In the genomic region with DNA sequence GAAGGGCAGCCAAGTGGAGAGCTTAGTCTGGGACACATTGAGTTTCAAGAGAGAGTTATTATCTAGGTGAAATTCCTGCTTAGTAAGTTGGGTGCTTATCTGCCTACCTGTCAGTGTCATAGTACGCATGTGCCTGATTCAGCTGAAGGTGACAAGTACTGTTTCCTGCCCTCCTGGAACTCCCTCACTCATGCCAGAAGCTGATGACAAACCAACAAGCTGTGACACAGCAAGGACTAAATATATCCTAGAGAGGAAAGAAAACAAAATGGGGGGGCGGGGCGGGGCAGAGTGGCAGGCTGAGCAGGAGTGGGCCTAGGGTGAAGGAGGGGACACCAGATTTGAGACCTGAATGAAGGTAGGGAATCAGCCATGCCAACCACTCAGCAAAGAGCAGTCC, we compare ENCODE assay signal across 24 mouse cellular contexts.
DNase-seq lines count a peak whose midpoint lies in the region; ATAC-seq and TF ChIP-seq lines count a peak whose summit lies in the region.
"Had no signal": no experiment of that assay in that cellular context is flagged by ENCODE, and none has a peak within 500 bp of the region (broad histone marks: within the 10 kb centered on the region; RNA-seq: fewer than 3 reads in every experiment).

No protein-coding gene starts in this region.

- no peak for TF ChIP-seq EP300 in heart, postnatal 0 days (IDR thresholded peaks at IDR 0.05; ENCODE audit: low read depth)

- H3K9me3 ChIP-seq in heart, embryonic 11.5 days (replicated peaks; ENCODE audit: control insufficient read depth, low read length), result no peaks in the 10 kb centered on the region
- no peaks in the 10 kb centered on the region for H3K9me3 ChIP-seq in heart, postnatal 0 days (replicated peaks; ENCODE audit: control insufficient read depth, low read length)
- H3K9me3 ChIP-seq: embryonic facial prominence, embryonic 12.5 days; embryonic facial prominence, embryonic 15.5 days; forebrain, embryonic 12.5 days; forebrain, embryonic 15.5 days; heart, embryonic 13.5 days; hindbrain, embryonic 15.5 days had no signal

- H3K4me2 ChIP-seq in heart, embryonic 11.5 days, result no peak overlapping the region
- no peak overlapping the region for H3K4me2 ChIP-seq in heart, postnatal 0 days (ENCODE audit: low read depth, low read length)
- H3K4me2 ChIP-seq: embryonic facial prominence, embryonic 12.5 days; embryonic facial prominence, embryonic 15.5 days; forebrain, embryonic 12.5 days; forebrain, embryonic 15.5 days; heart, embryonic 13.5 days; hindbrain, embryonic 12.5 days; hindbrain, embryonic 15.5 days had no signal

- no peaks in the 10 kb centered on the region for H3K4me1 ChIP-seq in heart, embryonic 11.5 days (ENCODE audit: control insufficient read depth, insufficient read depth, low read length)
- H3K4me1 ChIP-seq in heart, postnatal 0 days (ENCODE audit: control insufficient read depth, insufficient read depth), result no peaks in the 10 kb centered on the region
- H3K4me1 ChIP-seq: embryonic facial prominence, embryonic 12.5 days; embryonic facial prominence, embryonic 15.5 days; forebrain, embryonic 12.5 days had no signal

- TF ChIP-seq CTCF in heart, postnatal 0 days (IDR thresholded peaks at IDR 0.05; ENCODE audit: low read depth), result no peak

- no peak overlapping the region for H3K27ac ChIP-seq in heart, embryonic 11.5 days (ENCODE audit: low read depth, low read length)
- H3K27ac ChIP-seq in heart, postnatal 0 days (ENCODE audit: low read depth), result no peak overlapping the region
- H3K27ac ChIP-seq: embryonic facial prominence, embryonic 12.5 days; embryonic facial prominence, embryonic 15.5 days; forebrain, embryonic 12.5 days; forebrain, embryonic 15.5 days; heart, embryonic 13.5 days; hindbrain, embryonic 12.5 days; hindbrain, embryonic 15.5 days had no signal

- H3K27me3 ChIP-seq in heart, embryonic 11.5 days (ENCODE audit: control insufficient read depth, insufficient read depth, low read length), result no peaks in the 10 kb centered on the region
- no peaks in the 10 kb centered on the region for H3K27me3 ChIP-seq in heart, postnatal 0 days (ENCODE audit: control insufficient read depth, insufficient read depth, low read length)
- H3K27me3 ChIP-seq: embryonic facial prominence, embryonic 12.5 days; embryonic facial prominence, embryonic 15.5 days; forebrain, embryonic 12.5 days; forebrain, embryonic 15.5 days; heart, embryonic 13.5 days; hindbrain, embryonic 12.5 days; hindbrain, embryonic 15.5 days had no signal

- WGBS in heart, embryonic 11.5 days (ENCODE audit: insufficient replicate concordance), result 57% methylated on average over 3 of the region's 3 CpGs
- WGBS in heart, postnatal 0 days, result 45% methylated on average over 3 of the region's 3 CpGs

- no peak for ATAC-seq in heart, embryonic 11.5 days (replicated peaks; ENCODE audit: insufficient number of reproducible peaks, low FRiP score, low TSS enrichment)
- 0 out of 2 replicates have a peak, but pooled peaks have one; percentile 33 for ATAC-seq in heart, postnatal 0 days (ENCODE audit: insufficient read depth, low read depth)
- ATAC-seq: activated CD4-positive, CD25-positive, alpha-beta regulatory T cell, adult 4 months; forebrain, embryonic 15.5 days; intestine, postnatal 0 days had no signal

- H3K9ac ChIP-seq in heart, embryonic 11.5 days (ENCODE audit: low read depth, low read length), result no peak overlapping the region
- H3K9ac ChIP-seq in heart, postnatal 0 days (replicated peaks; ENCODE audit: low read depth, low read length), result no peak overlapping the region
- H3K9ac ChIP-seq: embryonic facial prominence, embryonic 12.5 days; embryonic facial prominence, embryonic 15.5 days; forebrain, embryonic 12.5 days; forebrain, embryonic 15.5 days; heart, embryonic 13.5 days; hindbrain, embryonic 12.5 days; hindbrain, embryonic 15.5 days had no signal

- no peak overlapping the region for H3K4me3 ChIP-seq in heart, embryonic 11.5 days (ENCODE audit: low read depth, low read length)
- no peak overlapping the region for H3K4me3 ChIP-seq in heart, postnatal 0 days (ENCODE audit: low read depth, low read length)
- H3K4me3 ChIP-seq: embryonic facial prominence, embryonic 12.5 days; embryonic facial prominence, embryonic 15.5 days; erythroblast, embryonic 14.5 days; forebrain, embryonic 12.5 days; forebrain, embryonic 15.5 days; heart, embryonic 13.5 days; hindbrain, embryonic 12.5 days; hindbrain, embryonic 15.5 days had no signal

- peak; percentile 89 for DNase-seq in heart, adult 11 months
- peak; percentile 7 for DNase-seq in brain, adult 2 months (ENCODE audit: low read depth, low spot score)
- DNase-seq in heart, postnatal 0 days (ENCODE audit: low spot score), result peak; percentile 8
- no peak for DNase-seq in ovary, adult 18-20 months (ENCODE audit: low spot score)
- no peak for DNase-seq in right cerebral cortex, postnatal 10 days (ENCODE audit: low spot score in 2 of 2)
- DNase-seq: adrenal gland, adult 8-10 months; adrenal gland, postnatal 25 days; cerebellum, adult 11 months; cerebellum, adult 2 months; cerebellum, adult 9-11 months; cerebellum, postnatal 25 days; gastrocnemius, postnatal 25 days; kidney, adult 2 months had no signal

- no peaks in the 10 kb centered on the region for H3K36me3 ChIP-seq in heart, embryonic 11.5 days (ENCODE audit: control insufficient read depth, insufficient read depth, low read length)
- H3K36me3 ChIP-seq in heart, postnatal 0 days (replicated peaks; ENCODE audit: control insufficient read depth, insufficient read depth, low read length), result no peaks in the 10 kb centered on the region
- H3K36me3 ChIP-seq: embryonic facial prominence, embryonic 12.5 days; embryonic facial prominence, embryonic 15.5 days; forebrain, embryonic 12.5 days; forebrain, embryonic 15.5 days; heart, embryonic 13.5 days; hindbrain, embryonic 12.5 days; hindbrain, embryonic 15.5 days had no signal

Comparison
In these comparisons a context has a peak if more than half of its experiments do, and no peak if none do; other contexts are left out.
1. DNase-seq: peak in heart, adult 11 months (single experiment), brain, adult 2 months (single experiment) and heart, postnatal 0 days (single experiment); none in ovary, adult 18-20 months (single experiment) and right cerebral cortex, postnatal 10 days (0 of 2).